Mouse (Mus musculus) embryonic facial prominence, embryonic 11.5 days (tissue): ENCODE results near the gene Aldh18a1. TPM values are rescaled to one million over a fixed set of nuclear protein-coding genes. Genes with fewer than 3 reads are reported as not detected.
A peak's percentile ranks its signal among the peaks of the same experiment; 100 is the strongest.
"Not testable (repeated sequence)": the region's sequence is repeated elsewhere in the genome, so short reads cannot be mapped to it uniquely, and the experiment has no call there.

ENCODE experiments used
- ATAC-seq: fragments of 200-750 bp; cut with Nextera tagmentation; replicated peaks from 2 replicates; pipeline ENCODE4 v1.8.0; 2017; ENCODE audit warnings: low read depth; ENCODE audit not compliant: insufficient number of reproducible peaks, low FRiP score, low TSS enrichment
- DNase-seq: peaks from one replicate; pipeline ENCODE4 v3.0.0-alpha.2; 2015; ENCODE audit warnings: low spot score
- H3K27ac ChIP-seq: fragments of 300-500 bp; sonication (generic); replicated peaks from 2 replicates; pipeline ENCODE4 v1.5.1; 2014; ENCODE audit warnings: mild to moderate bottlenecking, low read depth, low read length, control low read depth
- H3K27me3 ChIP-seq: fragments of 300-500 bp; sonication (generic); 2 replicates; pipeline ENCODE4 v1.6.1; 2014; ENCODE audit warnings: mild to moderate bottlenecking, low read length, moderate library complexity, mixed read lengths; ENCODE audit not compliant: control insufficient read depth, insufficient read depth
- H3K36me3 ChIP-seq: fragments of 300-500 bp; sonication (generic); replicated peaks from 2 replicates; pipeline ENCODE4 v1.6.1; 2014; ENCODE audit warnings: low read depth, mild to moderate bottlenecking, low read length, moderate library complexity, mixed read lengths; ENCODE audit not compliant: control insufficient read depth, insufficient read depth
- H3K4me1 ChIP-seq: fragments of 300-500 bp; sonication (generic); 2 replicates; pipeline ENCODE4 v1.6.1; 2014; ENCODE audit warnings: low read length, mixed read lengths; ENCODE audit not compliant: control insufficient read depth, insufficient read depth
- H3K4me2 ChIP-seq: fragments of 300-500 bp; sonication (generic); 2 replicates; pipeline ENCODE4 v1.6.1; 2014; ENCODE audit warnings: low read depth, mild to moderate bottlenecking, control low read depth, low read length, moderate library complexity
- H3K4me3 ChIP-seq: fragments of 300-500 bp; sonication (generic); 2 replicates; pipeline ENCODE4 v1.5.1; 2014; ENCODE audit warnings: low read depth, low read length, control low read depth
- H3K9ac ChIP-seq: fragments of 300-500 bp; sonication (generic); replicated peaks from 2 replicates; pipeline ENCODE4 v1.6.1; 2014; ENCODE audit warnings: mild to moderate bottlenecking, control low read depth, low read length
- H3K9me3 ChIP-seq: fragments of 300-500 bp; sonication (generic); replicated peaks from 2 replicates; pipeline ENCODE4 v1.6.1; 2016; ENCODE audit warnings: mild to moderate bottlenecking, low read length, inconsistent platforms, mixed read lengths; ENCODE audit not compliant: control insufficient read depth
- WGBS: fragments of 180-500 bp; shearing (Covaris S2); extraction: QIAGEN DNeasy Blood & Tissue Kit; methylation state at CpG from one replicate; pipeline ENCODE4 v1.1.7; 2014; 5-methylcytosine and 5-hydroxymethylcytosine counted together
- polyA plus RNA-seq: library from polyadenylated mRNA; unstranded; fragments of >200 nt; fragmentation: Nextera tagmentation; extraction: Ambion mirVana; gene quantifications from 2 replicates; pipeline ENCODE4 v1.2.1, GENCODE M21; 2014

Gene Aldh18a1
- polyA plus RNA-seq, 1 experiment from 2014 or later: 59.7 TPM

DNA sequence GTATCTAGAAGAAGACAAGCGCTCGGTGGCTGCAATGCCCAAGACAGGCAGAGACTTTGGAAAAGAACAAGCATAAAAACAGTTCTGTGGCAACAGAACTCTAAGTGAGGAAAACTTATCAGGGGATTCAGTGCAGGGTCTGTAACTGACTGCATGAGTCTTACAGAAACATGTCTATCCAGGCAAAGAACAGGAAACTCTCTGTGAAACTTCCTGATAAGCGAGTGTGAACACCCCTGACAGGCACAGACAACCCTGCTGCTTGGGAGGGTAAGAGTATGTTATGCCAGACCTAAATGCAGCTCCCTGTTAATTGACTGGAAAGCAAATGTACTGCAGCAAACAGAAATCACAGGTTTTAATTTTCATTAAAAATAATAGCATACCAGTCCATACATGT is 13.6 kb upstream of the Aldh18a1 start:
- H3K4me3 ChIP-seq: no peak overlapping the region
- no peaks in the 10 kb centered on the region; the same call in none of the 2 replicates for H3K36me3 ChIP-seq
- no peak overlapping the region for H3K9ac ChIP-seq
- no peak for DNase-seq
- no peak overlapping the region for H3K4me2 ChIP-seq
- H3K27ac ChIP-seq: no peak overlapping the region
- H3K27me3 ChIP-seq: no peaks in the 10 kb centered on the region
- no peaks in the 10 kb centered on the region for H3K4me1 ChIP-seq
- no peak for ATAC-seq
- H3K9me3 ChIP-seq: no peaks in the 10 kb centered on the region
- 90% methylated on average over 3 of the region's 3 CpGs for WGBS

DNA sequence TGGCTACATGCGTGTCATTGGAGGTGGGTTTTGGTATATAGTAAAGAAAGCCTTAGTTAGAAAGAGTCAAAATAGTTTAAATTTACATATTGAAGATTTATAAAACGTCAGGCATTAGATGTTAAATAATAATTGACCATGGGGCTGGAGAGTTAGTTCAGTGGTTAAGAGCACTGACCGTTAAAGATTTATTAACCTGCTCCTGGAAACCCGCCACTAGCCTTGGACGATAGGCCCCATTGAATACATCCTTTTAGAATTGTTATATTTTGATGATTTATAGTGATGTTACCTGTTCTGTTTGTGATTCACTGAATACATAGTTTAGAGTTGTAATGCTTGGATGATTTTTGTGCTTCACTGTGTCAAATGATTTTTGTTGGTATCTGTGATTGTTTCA is 12.6 kb upstream of the Aldh18a1 start:
- H3K27me3 ChIP-seq, H3K9me3 ChIP-seq, ATAC-seq, H3K4me2 ChIP-seq, H3K4me1 ChIP-seq, H3K36me3 ChIP-seq, H3K9ac ChIP-seq, DNase-seq, H3K4me3 ChIP-seq, H3K27ac ChIP-seq: not testable (repeated sequence)
- WGBS: 94% methylated on average over 5 of the region's 5 CpGs

DNA sequence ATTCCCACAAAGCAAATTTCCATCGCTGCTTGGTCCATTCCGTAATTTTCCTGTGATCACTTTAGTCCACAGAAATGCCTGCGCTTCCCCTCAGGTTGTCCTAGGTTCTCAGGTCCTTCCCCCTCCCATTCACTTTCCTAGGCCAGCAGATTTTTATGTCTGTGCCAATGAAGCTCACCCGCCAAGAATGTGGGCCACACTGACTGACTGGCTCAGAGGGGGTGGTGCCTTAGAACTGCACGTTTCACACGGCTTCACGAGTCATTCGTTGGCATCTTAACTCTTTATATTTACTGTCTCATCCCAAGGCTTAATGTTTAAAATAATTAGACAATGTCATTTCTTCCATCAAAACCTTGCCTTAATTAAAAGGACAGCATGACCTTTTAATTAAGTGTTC is 7.6 kb upstream of the Aldh18a1 start:
- no peak overlapping the region for H3K27ac ChIP-seq
- no peaks in the 10 kb centered on the region for H3K4me1 ChIP-seq
- ATAC-seq (no peak), DNase-seq (no peak)
- H3K9me3 ChIP-seq: no peaks in the 10 kb centered on the region
- 91% methylated on average over 8 of the region's 8 CpGs for WGBS
- no peaks in the 10 kb centered on the region for H3K27me3 ChIP-seq
- no peak overlapping the region for H3K4me3 ChIP-seq
- no peak overlapping the region for H3K4me2 ChIP-seq
- no peaks in the 10 kb centered on the region for H3K36me3 ChIP-seq
- no peak overlapping the region for H3K9ac ChIP-seq

DNA sequence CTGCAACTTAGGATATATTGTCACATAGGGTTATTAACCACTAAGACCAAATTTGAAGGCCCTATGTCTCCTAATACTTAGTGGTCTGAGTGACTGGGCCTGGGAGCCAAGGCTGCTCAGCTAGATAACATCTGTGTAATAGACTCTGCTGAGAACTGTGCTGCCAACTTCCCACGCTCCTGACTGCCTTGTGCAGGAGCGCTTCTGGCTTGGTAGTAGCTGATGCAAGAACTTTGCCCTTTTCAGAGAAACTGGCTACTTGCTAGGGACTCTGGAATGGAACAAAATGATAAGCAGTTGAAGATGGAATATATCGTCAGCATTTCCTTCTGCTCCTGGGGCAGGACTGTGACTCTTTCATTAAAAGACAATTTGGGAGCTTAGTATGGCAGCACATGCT is 7.0 kb upstream of the Aldh18a1 start:
- ATAC-seq: no peak
- H3K36me3 ChIP-seq: no peaks in the 10 kb centered on the region
- no peak overlapping the region for H3K4me3 ChIP-seq
- H3K9me3 ChIP-seq: no peaks in the 10 kb centered on the region
- H3K27ac ChIP-seq: no peak overlapping the region
- H3K27me3 ChIP-seq: no peaks in the 10 kb centered on the region
- no peak for DNase-seq
- no peak overlapping the region for H3K9ac ChIP-seq
- H3K4me1 ChIP-seq: no peaks in the 10 kb centered on the region
- H3K4me2 ChIP-seq: no peak overlapping the region
- 93% methylated on average over 3 of the region's 3 CpGs for WGBS

DNA sequence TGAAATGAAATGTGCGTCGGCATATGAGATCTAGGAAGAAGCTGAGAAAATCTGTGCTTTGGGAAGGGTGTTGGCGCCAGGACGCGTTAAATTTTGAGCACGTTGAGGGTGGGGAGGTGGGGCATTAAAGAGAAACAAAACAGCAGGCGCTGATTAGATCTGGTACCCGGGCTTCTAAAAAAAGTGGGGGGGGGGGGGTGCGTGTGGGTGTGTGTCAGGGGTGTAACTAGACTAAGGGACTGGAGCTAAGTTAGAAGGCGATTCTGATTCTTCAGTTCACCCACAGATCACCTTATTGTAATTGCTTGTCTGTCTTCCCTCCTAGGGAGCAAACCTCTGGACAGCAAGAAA is 1.2 kb upstream of the Aldh18a1 start:
- no peak for DNase-seq
- no peaks in the 10 kb centered on the region; the same call in 1 of the 2 replicates for H3K4me1 ChIP-seq
- WGBS: 0% methylated on average over 10 of the region's 10 CpGs

DNA sequence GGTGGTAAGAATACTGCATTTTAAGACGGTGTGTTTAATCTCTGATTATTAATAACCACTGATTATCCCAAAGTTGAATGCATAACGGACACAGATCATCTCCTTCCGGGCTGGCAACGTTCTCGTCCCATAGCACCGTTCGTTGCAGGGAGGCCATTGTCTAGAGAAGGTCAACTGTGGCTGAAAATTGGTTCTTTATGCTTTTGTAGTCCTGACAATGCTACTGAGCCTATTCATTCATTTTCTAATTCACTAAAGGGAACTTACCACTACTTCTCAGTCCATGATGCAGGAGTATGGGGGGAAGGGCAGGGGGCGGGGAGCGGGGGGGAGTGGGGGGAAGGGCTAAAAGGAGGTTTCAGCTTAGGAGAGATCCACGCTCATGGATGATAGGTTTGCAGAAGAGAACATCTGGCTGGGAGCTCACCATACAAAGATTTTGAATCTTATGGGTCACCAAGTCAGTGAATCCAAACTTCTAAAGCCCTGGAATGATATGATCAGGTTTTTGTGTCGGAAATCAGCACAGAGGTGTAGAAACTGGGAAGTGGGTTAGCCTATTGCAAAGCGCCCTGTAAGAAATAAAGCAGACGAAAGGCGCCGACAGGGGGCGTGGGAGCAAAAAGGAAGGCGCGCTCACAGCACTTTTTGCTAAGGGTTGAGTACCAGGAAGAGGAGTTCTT is 725 bp upstream of the Aldh18a1 start:
- H3K4me1 ChIP-seq: no peaks in the 10 kb centered on the region; the same call in 1 of the 2 replicates
- DNase-seq (peak; percentile 96), ATAC-seq (peak; percentile 72)
- no peaks in the 10 kb centered on the region for H3K27me3 ChIP-seq
- WGBS: 1% methylated on average over 18 of the region's 18 CpGs
- peak overlapping the region; percentile 70 for H3K4me2 ChIP-seq
- H3K36me3 ChIP-seq: no peaks in the 10 kb centered on the region
- H3K9ac ChIP-seq: peak overlapping the region; percentile 47
- no peak overlapping the region; the same call in 1 of the 2 replicates for H3K27ac ChIP-seq
- no peaks in the 10 kb centered on the region for H3K9me3 ChIP-seq
- peak overlapping the region; percentile 61 for H3K4me3 ChIP-seq

More for the DNA sequence above, 1.2 kb upstream of the Aldh18a1 start:
- Histone ChIP-seq H3K27me3 (no peaks in the 10 kb centered on the region), H3K4me3 (peak overlapping the region; percentile 61), H3K9ac (peak overlapping the region; percentile 1; the same call in 1 of the 2 replicates), H3K9me3 (no peaks in the 10 kb centered on the region), H3K36me3 (no peaks in the 10 kb centered on the region), H3K27ac (no peak overlapping the region), H3K4me2 (peak overlapping the region; percentile 70)
- peak; percentile 2; the same call in 1 of the 2 replicates for ATAC-seq

DNA sequence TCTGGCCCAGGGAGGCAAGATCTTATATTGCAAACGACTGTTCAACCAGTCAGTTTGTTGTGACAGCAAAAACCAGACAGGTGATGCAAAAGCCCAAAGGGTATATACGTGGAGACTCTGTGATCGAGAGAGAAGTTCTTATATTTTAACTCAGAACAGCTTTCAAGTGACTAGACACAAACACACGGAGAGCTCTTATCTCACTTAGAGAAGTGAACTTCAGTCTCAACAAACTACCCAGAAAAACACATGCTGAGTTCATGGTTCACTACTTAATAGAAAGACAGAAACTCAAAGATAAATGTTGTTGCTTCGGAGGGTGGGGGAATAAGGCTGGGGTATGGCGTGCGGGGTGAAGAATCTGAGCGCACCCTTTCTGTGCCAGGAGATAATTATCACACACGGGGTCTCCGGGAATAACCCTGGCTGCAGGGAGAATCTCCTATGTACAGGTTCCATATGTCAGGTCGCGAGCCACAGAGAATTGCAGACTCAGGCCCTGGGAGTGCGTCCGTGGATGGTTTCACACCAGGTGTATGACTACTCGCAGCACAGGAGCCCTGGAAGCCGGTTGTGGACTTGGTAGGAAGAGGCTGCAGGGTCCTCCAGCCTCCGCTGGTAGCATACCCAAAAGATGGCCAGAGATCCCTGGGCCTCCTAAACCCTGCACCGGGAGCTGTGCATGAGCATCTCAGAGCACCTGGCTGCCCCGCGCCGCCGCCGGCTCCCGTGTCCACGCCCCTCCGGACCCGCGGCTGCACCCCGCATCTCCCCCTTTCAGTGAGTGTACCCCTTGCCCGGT is 571 bp downstream of the Aldh18a1 start:
- H3K36me3 ChIP-seq: no peaks in the 10 kb centered on the region
- no peaks in the 10 kb centered on the region for H3K9me3 ChIP-seq
- peak; percentile 73 for ATAC-seq
- H3K4me3 ChIP-seq: peak overlapping the region; percentile 61
- peak overlapping the region; percentile 70 for H3K4me2 ChIP-seq
- no peaks in the 10 kb centered on the region; the same call in 1 of the 2 replicates for H3K4me1 ChIP-seq
- peak overlapping the region; percentile 71 for H3K9ac ChIP-seq
- no peak overlapping the region for H3K27ac ChIP-seq
- WGBS: 6% methylated on average over 30 of the region's 30 CpGs
- DNase-seq: no peak
- no peaks in the 10 kb centered on the region for H3K27me3 ChIP-seq

DNA sequence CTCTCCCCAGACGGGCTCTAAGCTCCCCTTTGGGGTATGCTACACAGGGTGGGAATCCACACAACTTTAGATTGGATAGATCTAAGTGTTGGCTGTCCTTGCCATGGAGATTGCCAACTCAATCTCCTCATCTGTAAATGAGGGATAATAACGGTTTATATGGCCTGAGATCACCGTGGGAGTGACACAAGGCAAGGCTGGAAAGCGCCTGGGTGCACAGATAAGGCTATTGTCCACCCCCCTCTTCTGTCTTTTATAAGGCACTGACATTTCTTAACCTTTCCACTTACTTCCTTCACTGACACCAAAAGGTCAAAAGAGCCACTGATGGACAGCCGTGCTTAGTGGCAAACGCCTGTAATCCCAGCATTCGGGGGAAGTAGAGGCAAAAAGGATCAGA is 1.4 kb downstream of the Aldh18a1 start:
- Histone ChIP-seq H3K9ac (no peak overlapping the region), H3K36me3 (no peaks in the 10 kb centered on the region), H3K4me1 (no peaks in the 10 kb centered on the region; the same call in 1 of the 2 replicates), H3K27me3 (no peaks in the 10 kb centered on the region), H3K9me3 (no peaks in the 10 kb centered on the region), H3K4me3 (peak overlapping the region; percentile 61; the same call in 1 of the 2 replicates), H3K4me2 (peak overlapping the region; percentile 70), H3K27ac (no peak overlapping the region)
- 51% methylated on average over 7 of the region's 7 CpGs for WGBS
- no peak for ATAC-seq
- no peak for DNase-seq
